Mouse (Mus musculus) left cerebral cortex, adult 9 months (tissue): ENCODE results near the gene Zfp286.
"Not testable (repeated sequence)": the region's sequence is repeated elsewhere in the genome, so short reads cannot be mapped to it uniquely, and the experiment has no call there.

Source experiments
- DNase-seq, 2 experiments: peaks; one replicate each; pipeline ENCODE4 v3.0.0; 2022; ENCODE audit warnings: low spot score in 2 of 2

Gene Zfp286

DNA sequence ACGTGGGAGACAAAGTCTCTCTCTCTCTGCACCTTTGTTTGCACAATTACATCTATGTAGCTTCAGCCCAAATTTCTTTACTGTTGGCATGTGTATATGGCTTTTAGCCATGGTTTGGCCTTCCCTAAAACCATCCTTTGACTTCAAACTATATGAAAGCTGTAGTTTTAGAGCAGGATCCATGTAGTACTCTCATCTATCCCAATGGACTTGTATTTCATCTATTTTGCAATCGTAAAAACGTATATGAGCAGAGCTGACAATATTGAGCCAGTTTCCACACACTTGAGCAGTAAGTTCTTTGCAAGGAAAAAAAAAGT is 315 bp upstream of the Zfp286 start:
- DNase-seq, result no peak

DNA sequence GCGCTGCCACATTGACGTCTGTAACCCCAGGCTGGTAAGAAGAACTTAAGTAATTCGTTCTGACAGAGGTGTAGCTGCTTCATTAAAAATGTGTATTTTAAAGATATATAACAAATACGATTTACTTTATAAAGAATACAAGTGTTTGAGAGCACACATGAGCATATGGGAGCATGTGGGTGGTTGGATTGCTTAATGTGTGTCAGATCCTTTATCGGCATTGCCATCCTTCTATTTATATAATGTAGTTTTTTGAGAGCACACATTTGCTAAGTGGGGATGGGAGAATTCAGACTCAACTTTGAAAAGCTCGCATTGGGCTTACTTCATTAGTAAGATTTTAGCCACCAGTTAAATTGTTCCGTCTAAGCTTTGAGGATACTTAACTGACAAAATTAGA is 12.8 kb downstream of the Zfp286 start:
- DNase-seq, result peak in 1 of 2 experiments; percentile 22

- no peak for DNase-seq
Measured at GRCm38 (mm10) chr11:62760755-62761457, 28.4 kb downstream of the Zfp286 start.

DNA sequence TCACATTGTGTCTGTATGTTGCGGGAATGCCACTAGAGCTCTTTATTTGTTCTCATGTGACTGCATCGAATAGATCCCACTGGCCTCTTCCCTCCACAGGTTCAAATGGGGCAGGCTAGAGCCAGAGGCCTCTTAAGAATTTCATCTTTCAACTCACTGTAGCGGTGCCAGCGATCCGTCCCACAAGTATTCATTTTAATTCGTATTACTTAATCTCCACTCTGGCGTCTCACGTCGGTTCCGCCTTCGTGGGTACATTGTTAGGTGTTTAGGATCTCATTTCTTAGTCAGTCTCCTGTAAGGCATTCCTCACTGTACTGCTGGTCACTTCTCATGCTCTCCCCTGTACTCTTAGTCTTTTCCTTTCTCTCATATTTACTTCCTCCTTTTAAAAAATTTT is 30.8 kb downstream of the Zfp286 start:
- DNase-seq, result no peak

DNA sequence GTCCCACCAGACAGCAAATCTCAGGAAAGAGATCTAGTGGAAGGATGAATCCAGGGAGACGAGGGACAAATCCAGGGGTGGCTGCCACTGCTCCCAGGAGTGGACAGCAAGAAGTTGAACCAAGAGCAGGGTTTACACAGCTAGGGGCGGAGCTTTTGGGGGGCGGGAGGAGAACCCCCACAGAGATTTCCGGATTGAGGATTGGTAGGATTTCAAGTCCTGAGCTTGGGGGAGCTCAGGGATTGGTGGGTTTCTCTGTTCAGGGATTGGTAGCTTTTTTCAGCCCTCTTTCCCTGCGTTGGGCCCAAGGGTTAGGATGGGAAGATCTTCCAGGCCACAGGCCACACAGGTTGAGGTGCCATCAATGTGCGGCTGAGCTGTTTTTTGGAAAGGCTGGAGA is 31.4 kb downstream of the Zfp286 start:
- DNase-seq, result no peak

DNA sequence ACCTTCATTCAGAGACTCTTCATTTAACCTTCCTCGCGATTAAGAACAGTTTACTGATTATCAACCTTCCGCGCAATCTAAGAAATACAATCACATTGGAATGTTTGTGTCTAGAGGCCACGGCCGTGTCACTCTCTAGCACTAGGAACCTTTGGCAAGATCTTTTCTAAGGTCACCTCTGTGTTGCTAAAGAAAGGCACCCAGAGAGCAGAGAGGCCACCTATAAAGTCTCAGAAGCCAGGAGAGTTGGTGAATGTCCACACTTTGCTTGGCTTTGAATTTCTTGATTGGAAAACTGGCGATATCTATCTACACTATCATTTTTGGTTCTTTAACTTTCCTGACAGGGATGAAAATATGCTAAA is 32.1 kb downstream of the Zfp286 start:
- no peak for DNase-seq

DNA sequence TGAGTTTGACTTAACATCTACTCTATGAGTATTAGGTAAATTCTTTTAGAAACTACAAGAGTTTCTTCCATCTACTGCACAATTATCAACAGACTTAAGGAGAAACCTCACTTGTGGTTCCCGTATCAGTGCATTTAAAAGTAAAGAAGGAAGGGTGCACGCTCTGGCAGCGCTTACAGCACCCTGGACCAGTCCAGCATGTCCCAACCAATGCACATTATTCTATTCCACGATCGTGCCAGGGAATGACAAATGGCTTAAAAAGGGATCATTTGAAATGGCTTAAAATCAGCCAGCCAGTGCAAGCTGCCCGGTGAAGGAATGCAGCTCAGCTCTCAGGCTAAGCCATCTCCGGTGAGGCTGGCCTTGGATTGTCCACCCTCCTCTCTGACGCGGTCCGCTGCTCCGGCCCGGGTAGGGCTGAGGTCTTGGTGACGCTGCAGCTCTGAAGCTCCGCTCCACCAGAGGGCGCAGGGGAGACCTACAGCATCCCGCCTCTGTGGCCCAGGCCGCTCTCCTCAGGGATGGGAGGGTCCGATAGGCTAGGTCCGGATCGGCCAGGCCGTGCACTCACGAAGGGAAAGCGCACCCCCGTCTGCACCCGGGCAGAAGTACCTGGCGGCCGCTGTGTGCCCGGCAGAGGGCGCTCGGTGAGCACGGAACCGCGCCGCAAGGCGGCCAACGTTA is 32.7 kb downstream of the Zfp286 start:
- DNase-seq, result peak; percentile 75 to 92

- DNase-seq, result no peak
Measured at GRCm38 (mm10) chr11:62752780-62753179, 36.5 kb downstream of the Zfp286 start, which contains the start of gene Gm10428. TSS of gene Gm10428 (plus strand) at chr11:62753100.

DNA sequence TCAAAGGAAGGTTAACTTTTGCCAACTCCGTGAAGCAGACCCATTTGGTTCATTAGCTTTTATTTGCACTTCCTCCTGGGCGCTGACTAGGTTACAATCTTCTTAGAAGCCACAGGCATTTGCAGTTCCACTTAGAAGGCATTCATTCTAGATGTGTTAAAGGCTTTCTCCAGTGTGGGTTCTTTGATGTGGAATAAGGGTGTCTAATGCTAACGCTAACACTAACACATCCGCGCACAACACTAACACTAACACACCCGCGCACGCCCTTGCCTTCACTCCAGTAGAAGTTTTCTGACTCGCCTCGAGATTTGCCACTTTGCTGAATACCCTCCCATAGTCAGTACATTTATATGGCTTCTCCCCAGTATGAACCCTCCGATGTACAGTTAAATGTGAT is 37.1 kb downstream of the Zfp286 start:
- DNase-seq, result no peak

GRCm38 (mm10) chr11:62749445-62749844 is 39.8 kb downstream of the Zfp286 start:
- DNase-seq, result not testable (repeated sequence)

- no peak for DNase-seq
Measured at GRCm38 (mm10) chr11:62748062-62748461, 41.2 kb downstream of the Zfp286 start.

DNA sequence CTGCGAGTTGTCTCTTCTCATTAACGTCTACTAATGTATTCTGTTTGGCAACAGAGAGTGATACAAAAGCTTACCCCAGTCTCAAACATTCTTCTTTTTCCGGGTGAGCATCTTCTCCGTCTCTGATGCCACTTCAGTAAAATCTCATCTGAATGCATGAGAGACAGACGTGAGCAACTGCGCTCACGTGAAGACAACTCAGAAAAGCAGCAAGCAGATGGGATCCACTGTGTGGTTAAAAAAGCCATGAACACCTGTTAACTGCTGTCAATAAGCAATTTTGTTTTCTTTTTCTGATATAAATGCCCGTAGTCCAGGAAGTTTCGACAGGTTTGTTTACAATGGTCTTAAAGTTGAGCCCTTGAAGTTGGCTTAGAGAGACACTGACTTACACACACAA is 42.0 kb downstream of the Zfp286 start:
- DNase-seq, result no peak

DNA sequence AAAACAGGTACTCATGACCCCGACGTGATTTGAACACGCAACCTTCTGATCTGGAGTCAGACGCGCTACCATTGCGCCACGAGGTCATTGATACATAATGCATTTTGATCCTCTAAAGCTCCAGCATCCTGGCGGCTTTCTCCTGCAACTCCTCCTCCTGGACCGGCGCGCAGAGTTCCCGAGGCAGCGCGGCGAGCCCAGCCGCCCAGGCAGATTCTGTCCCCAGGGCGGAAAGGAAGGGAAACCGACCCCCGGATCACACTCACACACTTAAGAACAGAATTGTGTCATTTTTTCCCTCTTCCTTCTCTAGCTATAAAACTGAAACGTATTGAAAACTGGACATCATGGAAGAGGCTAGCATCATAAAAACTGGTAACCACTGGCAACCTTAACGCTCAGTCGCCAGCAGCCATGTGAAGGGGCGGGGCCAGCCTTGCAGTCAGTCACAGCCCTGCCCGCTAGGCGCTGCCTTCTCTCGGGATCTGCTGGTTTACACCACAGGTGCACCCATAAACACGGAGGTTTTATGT is 43.2 kb downstream of the Zfp286 start:
- DNase-seq, result peak; percentile 27 to 82

DNA sequence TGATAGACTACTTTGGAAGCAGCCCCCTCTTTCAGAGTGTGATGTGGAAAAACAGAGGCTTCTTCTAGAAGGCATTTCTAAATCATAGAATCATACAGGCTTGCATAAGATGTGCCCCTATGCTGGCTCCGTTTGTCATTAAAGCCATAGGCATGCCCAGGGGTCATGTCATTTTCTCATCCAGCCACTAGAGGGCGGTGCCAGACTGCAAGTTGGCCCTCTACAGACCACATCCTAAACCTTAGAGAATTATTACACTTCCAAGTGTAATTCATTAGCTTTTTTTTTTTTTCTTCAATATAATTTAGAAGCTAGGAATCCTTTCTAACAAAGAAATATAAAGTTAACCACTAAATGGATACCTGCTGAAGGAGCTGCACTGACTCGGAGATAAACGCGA is 45.2 kb downstream of the Zfp286 start:
- DNase-seq, result peak; percentile 28 to 71

DNA sequence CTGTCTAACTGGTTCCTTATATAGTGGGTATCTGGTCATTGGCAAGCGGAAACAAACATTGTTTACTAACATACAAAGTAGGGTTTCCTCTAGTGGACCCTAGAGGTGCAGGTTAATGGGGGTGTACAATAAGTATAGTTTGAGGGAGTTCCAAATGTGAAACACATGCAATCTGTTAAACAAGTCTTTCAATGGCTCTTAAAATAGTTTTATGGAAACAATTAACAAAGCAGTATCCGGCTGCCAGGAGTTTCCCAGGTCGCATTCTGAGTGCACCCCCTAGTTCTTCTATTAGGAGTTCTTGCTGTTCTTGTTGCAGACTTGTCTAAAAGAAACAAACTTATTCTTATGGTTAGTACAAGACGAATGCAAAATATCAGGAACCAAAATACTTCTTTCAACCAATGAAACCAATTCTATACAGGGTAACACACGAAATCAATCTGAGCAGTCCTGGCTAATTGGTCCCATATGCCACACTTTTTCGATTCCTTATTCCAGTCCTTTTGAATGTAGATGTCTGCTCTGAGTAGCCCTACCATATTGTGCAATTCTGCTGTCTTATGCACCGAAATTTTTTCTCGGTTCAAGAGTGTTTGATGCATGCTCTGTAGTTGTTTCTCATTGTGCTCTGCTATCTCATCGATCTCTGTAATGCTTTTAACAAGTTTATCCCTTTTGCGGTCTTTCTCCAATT is 46.9 kb downstream of the Zfp286 start:
- DNase-seq, result no peak

- no peak for DNase-seq
Measured at GRCm38 (mm10) chr11:62741186-62741585, 48.1 kb downstream of the Zfp286 start.

DNA sequence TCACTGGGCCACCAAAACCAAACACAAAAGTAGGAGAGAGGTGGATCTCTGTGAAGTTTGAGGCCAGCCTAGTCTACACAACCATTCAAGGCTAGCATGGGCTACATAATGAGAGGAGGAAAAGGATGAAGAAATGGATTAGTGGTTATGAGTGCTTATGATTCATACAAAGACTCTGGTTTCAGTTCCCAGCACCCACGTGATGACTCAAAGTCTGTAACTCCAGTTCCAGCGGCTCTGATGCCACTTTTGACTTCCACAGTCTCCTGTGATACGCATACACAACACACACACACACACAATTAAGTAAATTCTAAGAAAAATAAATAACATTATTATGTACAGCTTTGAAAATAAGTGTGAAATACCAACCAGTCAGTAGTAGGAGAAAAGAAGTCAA is 56.6 kb downstream of the Zfp286 start:
- no peak for DNase-seq

DNA sequence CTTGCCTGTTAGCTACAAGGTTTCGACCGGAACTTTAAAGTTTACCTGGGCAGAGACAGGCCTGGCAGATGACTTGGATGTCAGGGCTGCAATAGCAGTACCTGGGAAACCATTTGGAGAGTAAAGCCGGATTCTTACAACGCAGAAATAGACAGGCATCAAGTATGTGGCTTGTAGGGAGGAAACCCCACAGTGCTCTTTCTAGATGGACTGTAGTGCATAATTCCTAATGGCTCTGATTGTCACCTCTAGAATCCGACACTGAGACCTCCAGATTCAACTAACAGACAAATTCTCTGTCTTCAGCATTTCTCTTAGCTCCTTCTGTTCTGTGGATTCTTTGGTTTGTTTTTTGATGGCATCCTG is 57.3 kb downstream of the Zfp286 start:
- DNase-seq, result no peak

GRCm38 (mm10) chr11:62731311-62732021 is 57.8 kb downstream of the Zfp286 start, which contains the start of gene Zfp287:
TSS of gene Zfp287 (minus strand) at chr11:62731905.
- peak; percentile 86 to 93 for DNase-seq

DNA sequence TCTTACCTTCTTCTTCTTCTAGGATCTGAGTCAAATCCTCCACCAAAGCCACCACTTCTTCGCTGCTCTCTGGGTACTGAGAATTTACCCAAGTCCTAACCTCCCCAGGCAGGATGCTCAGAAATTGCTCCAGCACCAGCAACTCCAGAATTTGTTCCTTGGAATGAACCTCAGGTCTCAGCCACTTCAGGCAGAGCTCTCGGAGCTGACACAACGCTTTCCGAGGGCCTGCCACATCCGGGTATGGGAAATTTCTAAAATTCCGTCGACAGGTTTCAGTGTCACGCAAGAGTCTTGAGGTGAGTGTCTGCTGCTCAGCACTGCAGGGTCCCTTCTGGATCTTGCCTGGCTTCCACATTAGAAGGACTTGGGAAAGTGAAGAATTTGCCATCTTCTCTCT is 61.0 kb downstream of the Zfp286 start:
- DNase-seq, result no peak

- no peak for DNase-seq
Measured at GRCm38 (mm10) chr11:62710657-62711056, 78.6 kb downstream of the Zfp286 start.

DNA sequence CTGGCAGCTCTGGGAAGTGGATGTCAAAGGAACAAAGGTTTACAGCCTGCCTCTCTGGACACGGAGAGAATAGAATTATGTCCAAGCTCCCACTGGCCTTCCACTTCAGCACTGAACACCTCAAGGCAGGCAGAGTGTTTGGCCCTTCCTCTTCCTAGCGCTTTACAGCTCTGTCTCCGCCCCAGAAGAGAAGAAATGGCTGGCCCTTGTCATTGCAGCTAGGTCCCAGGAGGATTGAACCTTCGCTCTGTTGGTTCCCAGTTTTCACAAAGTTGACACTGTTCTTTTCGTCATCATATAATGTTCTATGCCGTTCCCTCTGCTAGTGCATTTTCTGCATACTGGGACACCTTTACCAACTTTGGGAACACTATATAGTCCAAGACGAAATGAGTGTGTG is 81.0 kb downstream of the Zfp286 start:
- DNase-seq, result no peak
